Mouse (Mus musculus): ENCODE measurements around the gene Tubal3. TPM values are rescaled to one million over a fixed set of nuclear protein-coding genes. Genes with fewer than 3 reads are reported as not detected.
"Not testable (repeated sequence)": the region's sequence is repeated elsewhere in the genome, so short reads cannot be mapped to it uniquely, and the experiment has no call there.

Gene Tubal3
- polyA plus RNA-seq, 1 experiment: not detected

- Histone ChIP-seq H3K4me2 (ENCODE audit: low read depth) (no peak overlapping the region), H3ac (ENCODE audit: control insufficient read depth, insufficient read length) (no peak overlapping the region), H3K4me3 (no peak overlapping the region), H3K36me3 (ENCODE audit: control insufficient read depth, insufficient read depth) (no peaks in the 10 kb centered on the region), H3K27me3 (ENCODE audit: control insufficient read depth, insufficient read depth, insufficient read length) (no peaks in the 10 kb centered on the region), H3K79me2 (ENCODE audit: control insufficient read depth, insufficient read depth) (peaks cover 27% of the 10 kb centered on the region)
- TF ChIP-seq MAX (IDR thresholded peaks at IDR 0.05; ENCODE audit: low read depth): no peak
- no peak for TF ChIP-seq POLR2A (IDR thresholded peaks at IDR 0.05; ENCODE audit: insufficient read length, low read depth)
- TF ChIP-seq MYOD1 (IDR thresholded peaks at IDR 0.05; ENCODE audit: control insufficient read depth in 1 of 3, insufficient read length in 2 of 3, low read depth in 2 of 3): no peak
- TF ChIP-seq POLR2AphosphoS2 (IDR thresholded peaks at IDR 0.05; ENCODE audit: insufficient read length, low read depth): no peak
- TF ChIP-seq MYOG (IDR thresholded peaks at IDR 0.05; ENCODE audit: control insufficient read depth in 1 of 3, insufficient read depth in 1 of 3, insufficient read length in 2 of 3, low read depth in 2 of 3): no peak
- TF ChIP-seq SRF (IDR thresholded peaks at IDR 0.05; ENCODE audit: control insufficient read depth, insufficient read length, low read depth): no peak
- no peak for TF ChIP-seq TCF12 (IDR thresholded peaks at IDR 0.05; ENCODE audit: insufficient read depth, poor library complexity, severe bottlenecking)
- no peak for TF ChIP-seq CEBPB (IDR thresholded peaks at IDR 0.05; ENCODE audit: insufficient read depth, poor library complexity, severe bottlenecking)
- TF ChIP-seq REST (IDR thresholded peaks at IDR 0.05; ENCODE audit: insufficient read depth, insufficient read length): no peak
- TF ChIP-seq USF1 (IDR thresholded peaks at IDR 0.05; ENCODE audit: low read depth): no peak
- no peak for TF ChIP-seq TCF3 (IDR thresholded peaks at IDR 0.05; ENCODE audit: insufficient read length, low read depth)
- TF ChIP-seq E2F4 (IDR thresholded peaks at IDR 0.05; ENCODE audit: insufficient read depth): no peak
These were observed 22.6 kb upstream of the Tubal3 start for GRCm38 (mm10) chr13:3895397-3895980.

GRCm38 (mm10) chr13:3896032-3896431, 22.0 kb upstream of the Tubal3 start:
- Histone ChIP-seq H3K27me3 (ENCODE audit: control insufficient read depth, insufficient read depth, insufficient read length) (no peaks in the 10 kb centered on the region), H3K36me3 (ENCODE audit: control insufficient read depth, insufficient read depth) (no peaks in the 10 kb centered on the region), H3K79me2 (ENCODE audit: control insufficient read depth, insufficient read depth) (peaks cover 22% of the 10 kb centered on the region), H3K4me3 (no peak overlapping the region), H3ac (ENCODE audit: control insufficient read depth, insufficient read length) (no peak overlapping the region), H3K4me2 (ENCODE audit: low read depth) (no peak overlapping the region)
- TF ChIP-seq MYOG (IDR thresholded peaks at IDR 0.05; ENCODE audit: control insufficient read depth in 1 of 3, insufficient read depth in 1 of 3, insufficient read length in 2 of 3, low read depth in 2 of 3): no peak

GRCm38 (mm10) chr13:3896913-3897312, 21.2 kb upstream of the Tubal3 start:
- Histone ChIP-seq H3K27me3 (ENCODE audit: control insufficient read depth, insufficient read depth, insufficient read length) (no peaks in the 10 kb centered on the region), H3K79me2 (ENCODE audit: control insufficient read depth, insufficient read depth) (peaks cover 13% of the 10 kb centered on the region), H3ac (ENCODE audit: control insufficient read depth, insufficient read length) (no peak overlapping the region), H3K36me3 (ENCODE audit: control insufficient read depth, insufficient read depth) (no peaks in the 10 kb centered on the region), H3K4me3 (no peak overlapping the region), H3K4me2 (ENCODE audit: low read depth) (no peak overlapping the region)
- TF ChIP-seq TCF12 (IDR thresholded peaks at IDR 0.05; ENCODE audit: insufficient read depth, poor library complexity, severe bottlenecking): no peak
- TF ChIP-seq USF1 (IDR thresholded peaks at IDR 0.05; ENCODE audit: low read depth): no peak
- no peak for TF ChIP-seq SRF (IDR thresholded peaks at IDR 0.05; ENCODE audit: control insufficient read depth, insufficient read length, low read depth)
- TF ChIP-seq CEBPB (IDR thresholded peaks at IDR 0.05; ENCODE audit: insufficient read depth, poor library complexity, severe bottlenecking): no peak
- no peak for TF ChIP-seq MYOG (IDR thresholded peaks at IDR 0.05; ENCODE audit: control insufficient read depth in 1 of 3, insufficient read depth in 1 of 3, insufficient read length in 2 of 3, low read depth in 2 of 3)
- TF ChIP-seq E2F4 (IDR thresholded peaks at IDR 0.05; ENCODE audit: insufficient read depth): no peak
- no peak for TF ChIP-seq MYOD1 (IDR thresholded peaks at IDR 0.05; ENCODE audit: control insufficient read depth in 1 of 3, insufficient read length in 2 of 3, low read depth in 2 of 3)
- no peak for TF ChIP-seq POLR2AphosphoS2 (IDR thresholded peaks at IDR 0.05; ENCODE audit: insufficient read length, low read depth)
- no peak for TF ChIP-seq REST (IDR thresholded peaks at IDR 0.05; ENCODE audit: insufficient read depth, insufficient read length)
- no peak for TF ChIP-seq TCF3 (IDR thresholded peaks at IDR 0.05; ENCODE audit: insufficient read length, low read depth)
- no peak for TF ChIP-seq POLR2A (IDR thresholded peaks at IDR 0.05; ENCODE audit: insufficient read length, low read depth)
- no peak for TF ChIP-seq MAX (IDR thresholded peaks at IDR 0.05; ENCODE audit: low read depth)

DNA sequence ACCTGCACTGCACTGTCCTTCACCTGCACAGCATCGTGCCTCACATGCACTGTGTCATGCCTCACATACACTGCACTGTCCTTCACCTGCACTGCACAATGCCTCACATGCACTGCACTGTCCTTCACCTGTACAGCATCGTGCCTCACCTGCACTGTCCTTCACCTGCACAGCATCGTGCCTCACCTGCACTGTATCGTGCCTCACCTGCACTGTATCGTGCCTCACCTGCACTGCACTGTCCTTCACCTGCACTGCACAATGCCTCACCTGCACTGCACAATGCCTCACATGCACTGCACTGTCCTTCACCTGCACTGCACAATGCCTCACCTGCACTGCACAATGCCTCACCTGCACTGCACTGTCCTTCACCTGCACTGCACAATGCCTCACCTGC, 19.9 kb upstream of the Tubal3 start:
- not testable (repeated sequence) for H3K4me2 ChIP-seq (ENCODE audit: low read depth); H3K79me2 ChIP-seq (ENCODE audit: control insufficient read depth, insufficient read depth); H3K36me3 ChIP-seq (ENCODE audit: control insufficient read depth, insufficient read depth); H3K27me3 ChIP-seq (ENCODE audit: control insufficient read depth, insufficient read depth, insufficient read length); H3K4me3 ChIP-seq
- H3ac ChIP-seq (ENCODE audit: control insufficient read depth, insufficient read length): peak overlapping the region; percentile 23

GRCm38 (mm10) chr13:3899301-3899700, 18.8 kb upstream of the Tubal3 start:
- no peak overlapping the region for H3ac ChIP-seq (ENCODE audit: control insufficient read depth, insufficient read length)
- no peaks in the 10 kb centered on the region for H3K36me3 ChIP-seq (ENCODE audit: control insufficient read depth, insufficient read depth)
- H3K4me3 ChIP-seq: no peak overlapping the region
- no peaks in the 10 kb centered on the region for H3K79me2 ChIP-seq (ENCODE audit: control insufficient read depth, insufficient read depth)
- H3K27me3 ChIP-seq (ENCODE audit: control insufficient read depth, insufficient read depth, insufficient read length): no peaks in the 10 kb centered on the region
- no peak overlapping the region for H3K4me2 ChIP-seq (ENCODE audit: low read depth)
- TF ChIP-seq CEBPB (IDR thresholded peaks at IDR 0.05; ENCODE audit: insufficient read depth, poor library complexity, severe bottlenecking): no peak
- TF ChIP-seq E2F4 (IDR thresholded peaks at IDR 0.05; ENCODE audit: insufficient read depth): no peak
- no peak for TF ChIP-seq SRF (IDR thresholded peaks at IDR 0.05; ENCODE audit: control insufficient read depth, insufficient read length, low read depth)
- no peak for TF ChIP-seq POLR2AphosphoS2 (IDR thresholded peaks at IDR 0.05; ENCODE audit: insufficient read length, low read depth)
- TF ChIP-seq REST (IDR thresholded peaks at IDR 0.05; ENCODE audit: insufficient read depth, insufficient read length): no peak
- TF ChIP-seq MYOD1 (IDR thresholded peaks at IDR 0.05; ENCODE audit: control insufficient read depth in 1 of 3, insufficient read length in 2 of 3, low read depth in 2 of 3): no peak
- TF ChIP-seq MAX (IDR thresholded peaks at IDR 0.05; ENCODE audit: low read depth): no peak
- no peak for TF ChIP-seq POLR2A (IDR thresholded peaks at IDR 0.05; ENCODE audit: insufficient read length, low read depth)
- TF ChIP-seq MYOG (IDR thresholded peaks at IDR 0.05; ENCODE audit: control insufficient read depth in 1 of 3, insufficient read depth in 1 of 3, insufficient read length in 2 of 3, low read depth in 2 of 3): no peak
- no peak for TF ChIP-seq TCF12 (IDR thresholded peaks at IDR 0.05; ENCODE audit: insufficient read depth, poor library complexity, severe bottlenecking)
- TF ChIP-seq TCF3 (IDR thresholded peaks at IDR 0.05; ENCODE audit: insufficient read length, low read depth): no peak
- no peak for TF ChIP-seq USF1 (IDR thresholded peaks at IDR 0.05; ENCODE audit: low read depth)
